Mouse (Mus musculus) CH12.LX (cell line): ENCODE measurements at regions not wholly inside any gene's neighbourhood (a gene's known extent, or its start where the extent isn't known, plus 50 kb on each side); places are given as distances from the start of the nearest gene placed in this dataset.

Source experiments
- CTCF ChIP-seq, 2 experiments: IDR thresholded peaks in 1 of 2; conservative IDR thresholded peaks in 1 of 2; 2 replicates each; pipeline ENCODE4 v1.5.1; 2011 to 2012; ENCODE audit warnings: low read depth in 2 of 2, low read length in 2 of 2, improper control_type of control experiment in 1 of 2, inconsistent platforms in 1 of 2, mild to moderate bottlenecking in 1 of 2, moderate library complexity in 1 of 2
- EP300 ChIP-seq: IDR thresholded peaks from 2 replicates; pipeline ENCODE4 v1.6.1; 2011; ENCODE audit warnings: low read length, improper control_type of control experiment
- MYC ChIP-seq: IDR thresholded peaks from 2 replicates; pipeline ENCODE4 v1.6.1; 2011; ENCODE audit warnings: low read depth, mild to moderate bottlenecking, improper control_type of control experiment, low read length
- POLR2A ChIP-seq: IDR thresholded peaks from 2 replicates; pipeline ENCODE4 v1.6.1; 2011; ENCODE audit warnings: low read depth, mild to moderate bottlenecking, improper control_type of control experiment, low read length
- ZKSCAN1 ChIP-seq: IDR thresholded peaks from 2 replicates; pipeline ENCODE4 v1.6.1; 2012; ENCODE audit warnings: low read depth, inconsistent platforms, low read length, improper control_type of control experiment, borderline replicate concordance
- ZMIZ1 ChIP-seq: IDR thresholded peaks from 2 replicates; pipeline ENCODE4 v1.6.1; 2012; ENCODE audit warnings: low read depth, mild to moderate bottlenecking, inconsistent platforms, low read length, improper control_type of control experiment

DNA sequence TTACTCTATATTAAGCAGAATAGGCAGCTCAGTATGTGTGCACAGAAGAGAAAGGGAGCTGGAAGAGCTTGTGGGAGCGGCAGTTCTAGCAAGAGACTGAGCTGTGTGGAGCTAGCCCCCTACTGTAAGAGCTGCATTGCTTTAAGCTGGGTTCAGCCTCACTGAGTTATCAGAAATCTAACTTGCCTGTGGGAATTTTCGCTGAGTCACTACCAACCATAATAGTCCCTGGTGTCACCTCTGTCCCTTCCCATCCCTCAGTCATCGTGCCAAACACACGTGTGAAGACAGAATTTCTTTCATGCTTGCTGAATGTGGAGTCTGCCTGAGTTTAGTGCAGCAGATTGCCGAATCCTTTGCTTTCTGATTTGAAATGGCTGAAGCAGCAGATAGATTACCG, 99.0 kb upstream of the Eomes start:
- TF ChIP-seq MYC, result no peak
- TF ChIP-seq CTCF (conservative IDR thresholded peaks at IDR 0.05 in 1 of 2, IDR thresholded peaks at IDR 0.05 in 1 of 2; ENCODE audit: low read depth in 2 of 2, low read length in 2 of 2), result no peak
- no peak for TF ChIP-seq POLR2A
- TF ChIP-seq ZKSCAN1, result no peak
- no peak for TF ChIP-seq ZMIZ1
- no peak for TF ChIP-seq EP300
